Mouse (Mus musculus) monocyte, adult 2 months (primary cell): ENCODE measurements around the gene Sbp.
A peak's percentile ranks its signal among the peaks of the same experiment; 100 is the strongest.

Experiments used
- DNase-seq, 2 experiments: peaks; one replicate each; pipeline ENCODE4 v3.0.0; 2022; ENCODE audit warnings: low spot score in 2 of 2, low read depth in 1 of 2

The Sbp gene

DNA sequence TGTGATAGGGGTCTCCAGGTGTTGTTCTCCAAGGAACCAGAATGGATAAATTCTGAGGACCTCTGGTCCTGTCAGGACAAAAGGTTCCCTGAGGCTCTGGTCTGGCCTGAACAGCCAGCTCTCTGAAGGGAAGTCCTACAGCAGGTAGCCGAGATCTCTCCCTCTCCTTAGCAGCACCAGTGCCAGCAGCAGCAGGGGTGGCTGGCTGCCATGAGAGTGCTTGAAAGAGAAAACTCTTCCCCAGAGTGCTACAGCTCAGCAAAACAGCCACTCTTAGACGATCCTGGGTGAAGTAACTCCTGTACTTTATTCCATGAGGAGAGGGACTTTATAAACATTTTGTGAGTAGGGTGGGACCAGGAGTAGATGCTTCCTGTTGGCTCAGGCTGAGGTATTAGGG lies 48.3 kb downstream of the Sbp start:
- DNase-seq, result no peak

DNA sequence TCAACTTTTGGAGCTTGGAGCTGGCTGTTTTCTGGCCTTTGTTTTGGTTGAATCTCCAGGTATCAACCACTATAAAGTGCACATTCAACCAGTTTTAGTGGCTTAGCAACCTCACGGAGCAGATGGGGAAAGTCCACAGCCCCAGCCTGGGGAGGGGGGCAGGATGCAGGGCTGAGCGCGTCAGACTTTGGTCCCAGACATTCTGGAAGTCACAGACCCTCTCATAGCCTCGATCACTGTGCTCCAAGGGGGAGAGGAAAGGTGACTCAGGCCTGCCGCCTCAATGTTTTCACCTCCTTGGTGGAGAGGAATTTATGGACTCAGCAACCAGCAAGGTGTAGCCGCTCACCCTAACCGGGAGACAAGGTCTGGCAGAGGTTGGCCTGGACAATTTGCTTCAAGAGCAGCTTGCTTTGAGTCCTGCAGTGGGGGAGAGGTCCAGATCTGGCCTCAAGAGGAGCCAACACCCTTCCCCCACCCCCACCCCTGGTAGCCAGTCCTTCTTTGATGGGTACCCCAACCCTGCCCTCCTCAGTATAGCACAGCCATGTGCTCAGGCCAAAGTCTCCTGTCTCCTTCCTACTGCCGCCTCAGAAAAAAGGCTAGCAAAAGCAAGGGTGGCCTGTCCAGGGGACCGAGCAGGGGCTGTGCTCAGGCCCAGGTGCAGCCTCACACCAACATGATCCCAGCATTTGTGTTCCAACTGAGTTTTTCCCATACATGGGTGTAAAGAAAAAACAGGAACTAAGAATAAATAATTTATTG lies 51.5 kb downstream of the Sbp start:
- DNase-seq, result no peak

DNA sequence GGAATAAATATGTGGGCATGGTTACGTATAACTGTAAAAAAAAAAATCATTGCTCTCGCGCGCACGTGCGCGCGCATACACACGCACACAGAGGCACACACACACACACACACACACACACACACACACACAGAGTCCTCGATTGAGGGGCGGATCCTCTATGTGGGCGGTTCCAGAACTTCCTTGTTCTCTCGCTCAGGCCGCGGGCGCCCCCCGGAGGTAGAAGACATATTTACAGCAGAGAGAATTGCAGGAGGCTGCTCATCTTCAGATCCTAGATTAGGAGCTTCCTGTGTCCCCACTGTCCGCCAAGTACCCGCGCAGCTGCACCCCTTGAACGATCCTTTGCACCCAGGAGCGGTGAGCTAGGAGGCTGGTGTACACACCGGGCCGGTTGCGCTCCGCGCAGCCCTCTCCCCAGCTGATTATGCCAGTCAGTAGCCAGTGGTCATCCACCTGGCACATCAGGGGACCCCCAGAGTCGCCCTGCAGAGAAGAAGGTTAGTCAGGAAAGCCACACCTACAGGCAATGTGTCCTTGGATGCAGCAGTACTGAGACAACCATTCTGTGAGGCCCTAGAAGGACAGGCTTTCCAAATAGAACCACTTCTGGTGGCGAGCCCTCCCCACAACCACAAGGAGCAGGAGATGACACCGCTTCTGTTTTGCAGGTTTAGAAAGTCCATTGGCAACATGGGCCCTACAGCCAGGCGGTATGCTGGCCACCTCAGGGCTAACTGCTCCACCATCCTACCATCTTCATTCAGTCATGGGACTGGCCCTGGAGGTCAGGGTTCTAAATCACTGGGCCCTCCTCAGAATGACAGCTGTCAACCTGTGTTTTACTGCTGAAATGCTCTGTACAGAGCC lies 52.3 kb downstream of the Sbp start:
- DNase-seq, result peak; percentile 84 to 93

- no peak for DNase-seq
Observed at GRCm38 (mm10) chr17:23994667-23995066, 53.2 kb downstream of the Sbp start.
